Mouse (Mus musculus) stomach, postnatal 0 days (tissue): ENCODE measurements around the gene Klhl18.
A peak's percentile ranks its signal among the peaks of the same experiment; 100 is the strongest.

Source experiments
- CTCF ChIP-seq: IDR thresholded peaks from 2 replicates; pipeline ENCODE4 v1.5.1; 2016; ENCODE audit warnings: antibody characterized with exemption, low read depth, mild to moderate bottlenecking, moderate library complexity
- EP300 ChIP-seq: optimal IDR thresholded peaks from 2 replicates; pipeline ENCODE3; 2016; ENCODE audit warnings: antibody characterized with exemption

DNA sequence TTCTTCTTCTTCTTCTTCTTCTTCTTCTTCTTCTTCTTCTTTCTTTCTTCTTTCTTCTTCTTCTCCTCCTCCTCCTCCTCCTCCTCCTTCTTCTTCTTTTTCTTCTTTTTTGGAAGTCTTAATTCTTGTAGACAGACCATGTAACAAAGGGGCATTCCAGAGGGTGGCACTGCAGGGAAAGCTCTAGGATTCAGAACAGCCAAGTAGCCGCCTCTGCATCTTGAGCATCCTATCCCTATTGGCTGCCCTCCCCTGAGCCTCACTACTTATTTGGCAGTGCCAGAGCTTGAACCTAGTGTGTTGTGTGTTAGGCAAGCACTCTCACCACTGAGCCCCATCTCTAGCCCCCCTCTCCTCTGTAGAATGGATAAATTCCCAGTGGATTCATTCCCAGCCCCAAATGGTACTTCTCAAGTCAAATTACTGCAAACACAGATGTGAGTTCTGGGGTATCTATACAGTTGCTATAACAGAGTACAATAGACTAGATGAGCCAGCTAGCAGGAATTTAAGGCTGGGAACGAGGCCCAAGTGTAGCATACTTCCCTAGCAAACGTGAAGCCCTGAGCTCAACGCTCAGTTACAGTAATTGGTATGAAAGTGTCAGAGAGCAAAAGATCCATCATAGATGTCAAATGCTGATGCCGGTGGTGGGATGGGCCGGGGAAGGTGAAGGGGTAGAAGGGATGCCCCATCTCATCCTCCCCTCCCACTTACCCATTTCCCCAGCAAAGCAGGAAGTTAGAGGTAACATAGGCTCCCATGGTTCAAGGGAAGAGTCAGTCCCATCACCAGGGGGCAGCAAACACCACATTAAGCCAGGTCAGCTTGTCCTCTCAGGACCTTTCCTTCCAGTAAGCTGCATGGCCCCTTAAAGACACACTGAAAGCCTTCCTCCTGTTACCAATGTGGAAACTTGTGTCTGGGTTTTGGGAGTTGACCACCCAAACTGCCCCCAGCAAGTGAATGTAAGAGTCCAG, 65.3 kb downstream of the Klhl18 start:
- peak; percentile 92 for TF ChIP-seq CTCF
- TF ChIP-seq EP300, result no peak
